Mouse (Mus musculus): ENCODE results near the gene Lrg1. TPM values are rescaled to one million over a fixed set of nuclear protein-coding genes. Genes with fewer than 3 reads are reported as not detected.
"Not testable (repeated sequence)": the region's sequence is repeated elsewhere in the genome, so short reads cannot be mapped to it uniquely, and the experiment has no call there.

Gene Lrg1
- total and polyA plus RNA-seq, 3 experiments = not detected

DNA sequence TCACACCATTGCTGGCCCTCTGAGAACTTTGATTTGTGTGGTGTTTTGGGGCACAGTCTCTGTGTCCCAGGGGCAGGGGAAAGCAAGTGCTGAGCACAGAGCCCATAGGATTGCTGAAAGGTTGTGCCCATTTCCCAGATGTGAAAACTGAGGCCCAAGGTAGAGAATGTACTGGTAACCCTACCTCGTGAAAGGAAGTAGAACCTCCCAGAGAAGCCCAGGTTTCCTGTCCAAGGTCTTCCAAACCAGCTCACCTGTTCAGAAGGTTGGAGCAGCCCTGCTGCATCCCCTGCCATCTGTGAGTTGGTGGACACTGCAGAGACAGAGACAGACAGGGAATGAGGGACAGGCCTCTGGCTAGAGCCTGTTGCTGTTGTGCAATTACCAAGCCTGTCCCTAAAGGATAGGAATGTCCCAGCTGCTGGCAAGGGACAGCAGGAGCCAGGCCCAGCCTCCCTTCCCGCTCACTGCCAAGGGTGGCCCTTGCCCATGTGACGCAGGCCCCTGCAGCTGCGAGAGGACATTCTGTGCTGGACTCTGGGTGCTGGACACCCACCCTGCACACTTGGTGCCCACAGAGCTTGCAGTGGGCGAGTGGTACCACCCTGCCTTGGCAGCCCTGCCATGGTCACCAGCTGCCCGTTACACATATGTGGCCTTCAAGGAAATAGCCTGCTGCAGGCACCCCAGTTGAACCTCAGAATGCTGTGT is 13.3 kb downstream of the Lrg1 start:
- Histone ChIP-seq H3K4me1 (ENCODE audit: insufficient read depth, low read depth, low read length) (peaks cover 3% of the 10 kb centered on the region; the same call in 1 of the 2 replicates), H3K9me3 (replicated peaks) (no peaks in the 10 kb centered on the region), H3K4me3 (ENCODE audit: low read depth, low read length) (no peak overlapping the region), H3K36me3 (replicated peaks) (peaks cover 58% of the 10 kb centered on the region), H3K27me3 (ENCODE audit: insufficient read depth, low read length) (no peaks in the 10 kb centered on the region)
- no peak for TF ChIP-seq POLR2AphosphoS5 (IDR thresholded peaks at IDR 0.05; ENCODE audit: insufficient replicate concordance, low read depth, low read length)
- no peak for TF ChIP-seq GATA2 (IDR thresholded peaks at IDR 0.05; ENCODE audit: borderline replicate concordance, low read depth, low read length)
- TF ChIP-seq CTCF (IDR thresholded peaks at IDR 0.05; ENCODE audit: low read depth, low read length) = no peak
- no peak for TF ChIP-seq GATA1 (IDR thresholded peaks at IDR 0.05; ENCODE audit: borderline replicate concordance, low read length)
- TF ChIP-seq TAL1 (conservative IDR thresholded peaks at IDR 0.05; ENCODE audit: low read depth, low read length) = no peak
- ATAC-seq (ENCODE audit: extremely low read depth, insufficient number of reproducible peaks, low FRiP score, poor library complexity, severe bottlenecking) (no peak), DNase-seq (ENCODE audit: low spot score) (no peak)

DNA sequence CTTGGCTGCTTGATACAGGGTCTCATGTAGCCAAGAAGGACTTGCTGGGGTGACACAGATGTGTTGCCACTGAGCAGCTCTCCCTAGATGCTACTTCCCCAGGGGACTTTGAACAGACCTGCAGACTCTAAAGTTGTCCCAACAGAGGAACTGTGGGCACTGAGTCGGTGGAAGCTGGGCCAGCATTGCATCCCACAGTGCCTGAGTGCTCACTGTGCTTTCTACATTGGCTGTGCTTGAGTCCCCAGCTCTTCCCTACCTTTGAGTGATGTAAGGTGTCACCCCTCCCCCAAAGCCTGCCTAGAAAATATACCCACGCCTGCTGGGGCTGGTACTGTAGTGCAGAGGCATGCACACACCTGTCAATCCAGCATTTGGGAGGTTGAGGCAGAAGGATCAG is 14.1 kb downstream of the Lrg1 start:
- DNase-seq (ENCODE audit: low spot score) = no peak
- no peak for ATAC-seq (ENCODE audit: extremely low read depth, insufficient number of reproducible peaks, low FRiP score, poor library complexity, severe bottlenecking)
- no peak overlapping the region for H3K4me3 ChIP-seq (ENCODE audit: low read depth, low read length)
- no peaks in the 10 kb centered on the region for H3K9me3 ChIP-seq (replicated peaks)
- peaks cover 3% of the 10 kb centered on the region; the same call in 1 of the 2 replicates for H3K4me1 ChIP-seq (ENCODE audit: insufficient read depth, low read depth, low read length)
- H3K36me3 ChIP-seq (replicated peaks) = peaks cover 62% of the 10 kb centered on the region
- TF ChIP-seq GATA2 (IDR thresholded peaks at IDR 0.05; ENCODE audit: borderline replicate concordance, low read depth, low read length) = no peak
- no peak for TF ChIP-seq GATA1 (IDR thresholded peaks at IDR 0.05; ENCODE audit: borderline replicate concordance, low read length)
- TF ChIP-seq POLR2AphosphoS5 (IDR thresholded peaks at IDR 0.05; ENCODE audit: insufficient replicate concordance, low read depth, low read length) = no peak
- TF ChIP-seq CTCF (IDR thresholded peaks at IDR 0.05; ENCODE audit: low read depth, low read length) = no peak
- TF ChIP-seq TAL1 (conservative IDR thresholded peaks at IDR 0.05; ENCODE audit: low read depth, low read length) = no peak
- H3K27me3 ChIP-seq (ENCODE audit: insufficient read depth, low read length) = no peaks in the 10 kb centered on the region

DNA sequence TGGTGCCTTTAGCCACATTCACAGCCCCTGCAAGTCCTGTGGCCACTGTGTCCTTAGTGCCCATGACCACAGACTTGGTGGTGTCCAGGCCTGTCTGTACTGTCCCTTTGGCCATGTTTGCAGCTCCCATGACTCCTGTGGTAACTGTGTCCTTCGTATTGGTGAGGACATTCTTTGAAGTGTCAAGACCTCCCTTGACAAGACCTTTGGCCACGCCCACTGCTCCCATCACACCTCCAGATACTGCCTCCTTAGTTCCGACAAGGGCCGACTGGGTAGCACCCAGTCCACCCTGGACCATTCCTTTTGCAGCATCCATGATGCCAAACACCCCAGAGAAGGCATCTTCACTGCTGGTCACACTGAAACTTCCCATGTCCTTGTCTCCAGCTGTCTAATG is 14.8 kb downstream of the Lrg1 start:
- DNase-seq (ENCODE audit: low spot score) (no peak), ATAC-seq (ENCODE audit: extremely low read depth, insufficient number of reproducible peaks, low FRiP score, poor library complexity, severe bottlenecking) (no peak)
- peaks cover 63% of the 10 kb centered on the region for H3K36me3 ChIP-seq (replicated peaks)
- peaks cover 3% of the 10 kb centered on the region; the same call in 1 of the 2 replicates for H3K4me1 ChIP-seq (ENCODE audit: insufficient read depth, low read depth, low read length)
- H3K27me3 ChIP-seq (ENCODE audit: insufficient read depth, low read length) = no peaks in the 10 kb centered on the region
- no peak overlapping the region for H3K4me3 ChIP-seq (ENCODE audit: low read depth, low read length)
- no peaks in the 10 kb centered on the region for H3K9me3 ChIP-seq (replicated peaks)
- TF ChIP-seq CTCF (IDR thresholded peaks at IDR 0.05; ENCODE audit: low read depth, low read length) (no peak), TAL1 (conservative IDR thresholded peaks at IDR 0.05; ENCODE audit: low read depth, low read length) (no peak), POLR2AphosphoS5 (IDR thresholded peaks at IDR 0.05; ENCODE audit: insufficient replicate concordance, low read depth, low read length) (no peak), GATA2 (IDR thresholded peaks at IDR 0.05; ENCODE audit: borderline replicate concordance, low read depth, low read length) (no peak)

DNA sequence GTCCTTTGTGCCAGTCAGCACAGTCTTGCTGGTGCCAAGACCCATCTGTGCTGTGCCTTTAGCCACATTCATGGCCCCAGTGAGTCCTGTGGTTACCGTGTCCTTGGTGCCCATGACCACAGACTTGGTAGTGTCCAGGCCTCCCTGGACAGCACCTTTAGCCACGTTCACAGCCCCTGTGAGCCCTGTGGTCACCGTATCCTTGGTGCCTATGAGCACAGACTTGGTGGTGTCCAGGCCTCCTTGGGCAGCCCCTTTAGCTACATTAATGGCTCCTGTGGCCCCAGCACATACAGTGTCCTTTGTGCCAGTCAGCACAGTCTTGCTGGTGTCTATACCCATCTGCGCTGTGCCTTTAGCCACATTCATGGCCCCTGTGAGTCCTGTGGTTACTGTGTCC is 15.4 kb downstream of the Lrg1 start:
- H3K4me1 ChIP-seq (ENCODE audit: insufficient read depth, low read depth, low read length); H3K27me3 ChIP-seq (ENCODE audit: insufficient read depth, low read length); ATAC-seq (ENCODE audit: extremely low read depth, insufficient number of reproducible peaks, low FRiP score, poor library complexity, severe bottlenecking); H3K4me3 ChIP-seq (ENCODE audit: low read depth, low read length); H3K9me3 ChIP-seq (replicated peaks); DNase-seq (ENCODE audit: low spot score): not testable (repeated sequence)
- peaks cover 65% of the 10 kb centered on the region for H3K36me3 ChIP-seq (replicated peaks)

DNA sequence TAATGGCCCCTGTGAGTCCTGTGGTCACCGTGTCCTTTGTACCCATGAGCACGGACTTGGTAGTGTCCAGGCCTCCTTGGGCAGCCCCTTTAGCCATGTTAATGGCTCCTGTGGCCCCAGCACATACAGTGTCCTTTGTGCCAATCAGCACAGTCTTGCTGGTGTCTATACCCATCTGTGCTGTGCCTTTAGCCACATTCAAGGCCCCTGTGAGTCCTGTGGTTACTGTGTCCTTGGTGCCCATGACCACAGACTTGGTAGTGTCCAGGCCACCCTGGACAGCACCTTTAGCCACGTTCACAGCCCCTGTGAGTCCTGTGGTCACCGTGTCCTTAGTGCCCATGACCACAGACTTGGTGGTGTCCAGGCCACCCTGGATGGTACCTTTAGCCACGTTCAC is 17.0 kb downstream of the Lrg1 start:
- H3K4me1 ChIP-seq (ENCODE audit: insufficient read depth, low read depth, low read length); H3K27me3 ChIP-seq (ENCODE audit: insufficient read depth, low read length); ATAC-seq (ENCODE audit: extremely low read depth, insufficient number of reproducible peaks, low FRiP score, poor library complexity, severe bottlenecking); H3K9me3 ChIP-seq (replicated peaks); H3K4me3 ChIP-seq (ENCODE audit: low read depth, low read length); DNase-seq (ENCODE audit: low spot score): not testable (repeated sequence)
- peaks cover 74% of the 10 kb centered on the region for H3K36me3 ChIP-seq (replicated peaks)

DNA sequence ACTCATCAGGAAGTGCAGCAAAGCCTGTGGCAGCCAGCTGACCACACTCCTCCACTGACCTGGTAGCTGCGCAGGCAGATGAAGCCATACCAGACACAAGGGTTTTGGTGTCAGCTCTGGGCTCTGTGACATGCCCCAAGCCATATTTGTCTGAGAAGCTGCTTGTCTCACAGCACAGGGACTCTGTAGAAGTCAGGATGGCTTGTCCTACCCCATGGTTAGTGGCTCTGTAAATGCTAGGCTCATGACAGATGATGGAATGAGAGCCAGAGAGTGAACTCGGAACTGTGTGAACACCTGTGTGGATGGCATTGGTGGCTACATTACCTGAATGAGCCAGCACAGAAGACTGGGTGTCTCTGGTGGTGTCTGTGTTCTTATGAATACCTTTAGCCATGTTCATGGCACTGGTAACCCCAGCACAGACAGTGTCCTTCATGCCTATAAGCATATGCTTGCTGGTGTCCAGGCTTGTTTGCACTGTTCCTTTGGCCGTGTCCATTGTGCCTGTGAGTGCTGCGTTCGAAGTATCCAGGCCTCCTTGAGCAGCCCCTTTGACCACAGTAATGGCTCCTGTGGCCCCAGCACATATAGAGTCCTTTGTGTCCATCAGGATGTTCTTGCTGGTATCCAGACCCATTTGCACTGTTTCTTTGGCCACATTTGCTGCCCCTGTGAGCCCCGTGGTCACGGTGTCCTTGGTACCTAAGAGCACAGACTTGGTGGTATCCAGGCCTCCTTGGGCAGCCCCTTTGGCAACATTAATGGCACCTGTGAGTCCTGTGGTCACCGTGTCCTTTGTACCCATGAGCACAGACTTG is 18.1 kb downstream of the Lrg1 start:
- TF ChIP-seq CTCF (IDR thresholded peaks at IDR 0.05; ENCODE audit: low read depth, low read length) (no peak), GATA1 (IDR thresholded peaks at IDR 0.05; ENCODE audit: borderline replicate concordance, low read length) (no peak), TAL1 (conservative IDR thresholded peaks at IDR 0.05; ENCODE audit: low read depth, low read length) (no peak), POLR2AphosphoS5 (IDR thresholded peaks at IDR 0.05; ENCODE audit: insufficient replicate concordance, low read depth, low read length) (no peak), GATA2 (IDR thresholded peaks at IDR 0.05; ENCODE audit: borderline replicate concordance, low read depth, low read length) (no peak)
- H3K9me3 ChIP-seq (replicated peaks) = no peaks in the 10 kb centered on the region
- ATAC-seq (ENCODE audit: extremely low read depth, insufficient number of reproducible peaks, low FRiP score, poor library complexity, severe bottlenecking) (no peak), DNase-seq (ENCODE audit: low spot score) (no peak)
- peaks cover 2% of the 10 kb centered on the region; the same call in 1 of the 2 replicates for H3K4me1 ChIP-seq (ENCODE audit: insufficient read depth, low read depth, low read length)
- H3K36me3 ChIP-seq (replicated peaks) = peaks cover 74% of the 10 kb centered on the region
- H3K27me3 ChIP-seq (ENCODE audit: insufficient read depth, low read length) = no peaks in the 10 kb centered on the region
- no peak overlapping the region for H3K4me3 ChIP-seq (ENCODE audit: low read depth, low read length)
